Mouse (Mus musculus) embryonic fibroblast, embryonic 13.5 days (primary cell): ENCODE results near the gene Foxc1.

ENCODE experiments used
- CTCF ChIP-seq: IDR thresholded peaks from 2 replicates; pipeline ENCODE4 v1.5.1; 2011; ENCODE audit warnings: mild to moderate bottlenecking, control low read depth, low read length, moderate library complexity, borderline replicate concordance; ENCODE audit not compliant: insufficient read depth
- POLR2A ChIP-seq: IDR thresholded peaks from 2 replicates; pipeline ENCODE4 v1.6.1; 2011; ENCODE audit warnings: low read depth, mild to moderate bottlenecking, control low read depth, low read length, moderate library complexity

DNA sequence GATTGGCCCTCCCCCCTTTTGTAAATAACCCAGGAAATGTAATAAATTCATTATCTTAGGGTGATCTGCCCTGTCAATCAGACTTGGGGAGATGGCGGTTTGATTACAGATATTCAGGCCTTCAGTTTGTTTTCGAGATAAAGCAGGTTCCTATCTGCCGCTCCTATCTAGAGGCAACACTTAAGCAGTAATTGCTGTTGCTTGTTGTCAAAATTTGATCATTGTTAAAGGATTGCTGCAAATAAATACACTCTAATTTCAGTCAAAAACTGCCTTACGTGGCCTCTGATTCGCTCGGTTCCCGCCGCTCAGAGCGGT is 3.9 kb downstream of the Foxc1 start:
- TF ChIP-seq CTCF (no peak), POLR2A (no peak)
